Mouse (Mus musculus) CD4-positive, CD25-positive, alpha-beta regulatory T cell, adult 2 months (primary cell): ENCODE data around the gene Rlf.

Source experiments
- DNase-seq: peaks from one replicate; pipeline ENCODE4 v3.0.0-alpha.2; 2012; ENCODE audit warnings: low read depth, low spot score

Rlf gene

GRCm38 (mm10) chr4:121214793-121215304 is at the start of gene Rlf:
Gene Rlf (minus strand): TSS chr4:121215084.
- peak; percentile 99 for DNase-seq

DNA sequence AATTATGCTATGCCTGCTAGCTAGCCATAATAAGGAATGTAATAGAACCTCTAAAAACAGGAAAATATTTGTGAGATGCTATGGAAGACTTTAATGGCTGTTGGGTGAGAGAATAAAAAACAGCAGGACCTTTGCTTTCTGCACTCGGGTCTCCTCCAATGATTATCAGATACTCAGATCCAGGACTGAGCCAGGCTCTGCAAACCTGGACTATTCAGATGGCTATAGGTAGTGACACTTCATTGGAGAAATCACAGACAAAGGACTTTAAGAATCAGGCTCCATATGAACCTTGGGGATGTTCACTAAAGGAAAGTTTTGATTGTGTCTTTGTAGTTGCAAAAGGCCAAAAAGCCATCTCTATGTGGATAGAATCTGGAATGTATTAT is 26.7 kb upstream of the Rlf start:
- no peak for DNase-seq

GRCm38 (mm10) chr4:121240637-121241611 is 26.0 kb upstream of the Rlf start:
- DNase-seq, result peak; percentile 59

GRCm38 (mm10) chr4:121239878-121240277 is 25.0 kb upstream of the Rlf start:
- DNase-seq, result no peak

DNA sequence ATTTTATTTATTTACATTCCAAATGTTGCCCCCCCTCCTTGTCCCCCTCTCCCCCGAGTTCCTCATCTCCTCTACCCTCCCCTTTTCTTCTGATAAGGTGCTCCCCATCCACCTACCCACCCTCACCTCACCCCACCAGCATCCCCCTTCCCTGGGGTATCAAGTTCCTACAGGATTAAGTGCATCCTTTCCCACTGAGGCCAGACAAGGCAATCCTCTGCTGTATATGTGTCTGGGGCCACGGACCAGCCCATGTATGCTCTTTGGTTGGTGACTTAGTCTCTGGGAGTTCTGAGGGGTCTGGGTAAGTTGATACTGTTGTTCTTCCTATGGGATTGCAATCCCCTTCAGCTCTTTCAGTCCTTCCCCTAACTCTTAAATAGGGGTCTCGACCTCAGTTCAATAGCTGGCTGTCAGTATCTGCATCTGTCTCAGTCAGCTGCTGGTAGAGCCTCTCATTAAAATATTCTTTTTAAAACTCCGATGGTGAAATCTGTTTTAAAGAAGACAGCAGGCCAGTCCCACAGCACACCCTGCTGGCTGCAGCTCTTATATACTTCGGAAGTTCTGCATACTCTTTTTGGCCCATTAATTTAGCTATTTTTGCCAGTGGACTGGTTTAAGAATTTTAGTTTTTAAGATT is 17.0 kb upstream of the Rlf start:
- DNase-seq, result peak; percentile 80

- peak; percentile 47 for DNase-seq
Measured at GRCm38 (mm10) chr4:121230943-121231614, 16.2 kb upstream of the Rlf start.

GRCm38 (mm10) chr4:121227072-121227471 is 12.2 kb upstream of the Rlf start:
- DNase-seq, result no peak

DNA sequence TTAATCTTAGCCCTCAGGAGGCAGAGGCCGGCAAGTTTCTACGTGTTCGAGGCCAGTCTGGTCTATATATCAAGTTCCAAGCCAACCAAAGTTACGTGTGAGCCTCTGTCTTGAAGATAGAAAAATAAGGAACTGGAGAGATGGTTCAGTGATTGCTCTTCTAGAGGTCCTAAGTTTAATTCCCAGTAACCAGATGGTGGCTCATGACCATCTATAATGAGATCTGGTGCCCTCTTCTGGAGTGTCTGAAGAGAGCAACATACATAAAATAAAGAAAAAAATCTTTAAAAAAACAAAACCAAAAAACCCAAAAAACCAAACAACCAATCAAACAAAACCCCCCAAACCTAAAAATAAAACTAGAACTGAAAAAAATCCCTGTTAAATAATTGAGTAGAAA is 10.3 kb upstream of the Rlf start:
- DNase-seq, result no peak

DNA sequence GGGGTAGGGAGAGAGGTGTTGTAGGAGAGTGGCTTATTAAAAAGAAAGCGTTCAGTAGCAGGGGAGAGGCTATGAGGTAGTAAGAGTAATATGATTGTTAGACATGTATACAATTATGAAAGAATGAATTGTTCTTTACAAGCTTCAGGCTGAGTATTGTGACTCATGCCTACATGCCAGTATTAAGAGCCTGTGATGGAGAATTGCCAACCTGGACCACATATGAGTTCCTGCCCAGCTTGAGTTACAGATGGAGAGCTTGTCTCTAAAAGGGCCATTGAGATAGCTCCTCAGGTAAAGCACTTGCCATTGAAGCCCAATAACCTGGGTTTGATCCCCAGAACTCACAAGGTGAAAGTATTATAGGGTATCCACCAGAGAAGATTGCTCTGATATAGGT is 8.3 kb upstream of the Rlf start:
- no peak for DNase-seq

- peak; percentile 7 for DNase-seq
Measured at GRCm38 (mm10) chr4:121216216-121216615, 1.3 kb upstream of the Rlf start.

DNA sequence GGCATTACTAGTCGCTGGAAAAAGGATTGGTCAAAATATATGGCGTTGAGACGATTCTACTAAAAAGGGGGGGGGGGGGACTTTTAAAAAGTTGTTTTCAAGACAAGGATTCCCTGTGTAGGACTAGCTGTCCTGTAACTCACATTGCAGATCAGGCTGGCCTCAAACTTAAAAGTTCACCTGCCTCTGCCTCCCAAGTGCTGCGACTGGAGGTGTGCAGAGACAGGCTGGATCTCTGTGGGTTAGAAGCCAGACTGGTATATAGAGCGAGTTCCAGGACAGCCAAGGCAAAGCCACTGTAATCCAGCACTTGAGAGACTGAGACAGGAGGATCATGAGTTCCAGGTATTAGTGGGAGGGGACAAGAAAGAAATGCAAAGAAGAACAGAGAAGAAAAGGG is 605 bp upstream of the Rlf start:
- peak; percentile 30 for DNase-seq

GRCm38 (mm10) chr4:121213936-121214792 is 720 bp downstream of the Rlf start:
- DNase-seq, result peak; percentile 64

DNA sequence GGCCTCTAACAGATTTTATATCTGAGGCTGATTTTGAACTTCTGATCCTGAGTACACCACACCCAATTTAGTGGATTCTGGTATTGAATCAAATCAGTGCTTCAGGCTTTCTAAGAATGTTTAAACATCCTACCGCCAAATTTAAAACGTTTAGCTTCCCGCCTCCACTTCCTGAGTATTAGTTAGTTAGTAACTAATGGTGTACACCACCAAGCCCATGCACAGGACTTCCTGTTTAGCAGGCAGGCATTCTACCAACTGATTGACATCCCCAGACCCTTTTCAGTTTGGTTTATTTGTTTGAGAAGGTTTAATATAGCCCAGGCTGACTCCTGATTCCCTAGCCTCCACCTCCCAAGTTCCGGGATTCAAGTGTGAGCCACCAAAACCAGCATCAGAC is 6.0 kb downstream of the Rlf start:
- peak; percentile 27 for DNase-seq

DNA sequence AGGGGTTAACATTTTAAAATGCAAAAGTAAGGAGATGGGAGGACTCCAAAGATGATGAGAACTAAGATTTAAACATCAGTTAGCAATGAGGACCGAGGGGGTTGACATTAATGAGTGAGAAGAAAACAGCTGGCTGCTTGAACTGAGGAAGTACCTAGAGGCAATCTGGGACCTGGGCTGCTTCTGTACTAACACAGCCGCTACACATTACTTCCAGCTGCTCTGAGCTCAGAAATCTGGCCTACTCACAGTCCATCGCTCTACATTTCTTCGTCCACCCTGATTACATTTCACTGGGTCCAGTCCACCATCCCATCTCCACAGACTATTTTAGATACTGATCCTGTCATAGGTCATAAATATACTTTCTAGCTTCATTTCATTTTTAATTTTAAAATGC is 17.0 kb downstream of the Rlf start:
- no peak for DNase-seq

- peak; percentile 16 for DNase-seq
Measured at GRCm38 (mm10) chr4:121196995-121197394, 17.9 kb downstream of the Rlf start.

DNA sequence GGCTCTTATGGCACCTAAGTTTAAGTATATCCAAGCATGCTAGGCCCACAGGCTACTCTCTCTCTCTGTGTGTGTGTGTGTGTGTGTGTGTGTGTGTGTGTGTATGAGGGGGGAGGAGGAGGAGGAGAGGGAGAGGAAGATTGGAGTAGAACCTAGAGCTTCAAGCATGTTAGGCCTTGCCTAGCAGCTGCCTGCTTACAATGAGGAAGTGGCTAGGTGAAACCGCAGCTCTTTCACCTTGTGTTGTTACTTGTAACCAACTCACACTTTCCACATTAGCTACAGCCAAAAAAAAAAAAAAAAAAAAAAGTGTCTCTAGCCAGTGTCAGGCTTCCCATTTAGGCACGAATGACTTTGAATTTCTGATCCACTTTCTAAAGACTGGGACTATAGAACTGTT is 18.7 kb downstream of the Rlf start:
- DNase-seq, result peak; percentile 82

- no peak for DNase-seq
Measured at GRCm38 (mm10) chr4:121194736-121195135, 20.1 kb downstream of the Rlf start.

- DNase-seq, result no peak
Measured at GRCm38 (mm10) chr4:121192306-121192705, 22.6 kb downstream of the Rlf start.

GRCm38 (mm10) chr4:121189341-121189740 is 25.5 kb downstream of the Rlf start:
- no peak for DNase-seq

- DNase-seq, result no peak
Measured at GRCm38 (mm10) chr4:121179669-121180068, 35.2 kb downstream of the Rlf start.

GRCm38 (mm10) chr4:121167656-121168055 is 47.2 kb downstream of the Rlf start:
- DNase-seq, result no peak
